Mouse (Mus musculus) erythroblast, adult 5-6 weeks (primary cell): ENCODE data around the gene Tex22. TPM values are rescaled to one million over a fixed set of nuclear protein-coding genes. Genes with fewer than 3 reads are reported as not detected.

Experiments used
- ATAC-seq: replicated peaks from 2 replicates; pipeline ENCODE4 v1.8.0; 2016; ENCODE audit warnings: moderate number of reproducible peaks, mild to moderate bottlenecking, moderate TSS enrichment, inconsistent platforms; ENCODE audit not compliant: poor library complexity, low FRiP score, severe bottlenecking
- total RNA-seq, 2 experiments: library from RNA; stranded (forward) in 1 of 2; stranded (reverse) in 1 of 2; fragments of 150-400 nt in 1 of 2; fragments of 200-764, 138-1000 nt in 1 of 2; gene quantifications; 2 replicates each; pipeline versions ENCODE4 v1.2.3 to v1.2.4; 2015 to 2017; ENCODE audit warnings: low replicate concordance in 2 of 2

The Tex22 gene
- total RNA-seq, 2 experiments from 2014 or later, result not detected

DNA sequence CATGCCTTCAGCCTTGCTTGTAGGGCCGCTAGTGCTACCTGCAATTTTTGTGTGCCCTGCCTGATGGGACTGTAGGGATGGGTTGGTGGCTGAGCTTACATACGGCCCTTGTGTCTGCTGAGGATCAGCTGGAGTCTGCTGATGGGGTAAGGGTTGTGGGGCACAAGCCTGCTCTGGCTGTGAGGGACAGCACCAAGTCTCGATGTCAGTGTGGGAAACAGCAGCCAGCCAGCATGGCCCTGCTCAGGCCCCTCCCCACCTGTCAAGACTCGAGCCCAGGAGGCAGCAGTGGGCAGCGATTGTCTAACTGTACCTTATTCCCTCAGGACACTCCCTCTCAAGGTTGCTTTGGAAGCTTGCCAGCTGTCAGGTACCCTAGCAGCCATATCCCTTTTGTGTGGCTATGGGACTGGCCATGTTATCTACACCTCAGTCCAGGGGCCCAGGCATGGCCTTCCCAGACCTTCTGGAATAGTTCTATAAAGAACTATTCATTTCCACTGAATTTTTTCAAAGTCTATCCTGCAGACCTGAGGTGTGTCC lies 59.6 kb downstream of the Tex22 start:
- no peak for ATAC-seq

DNA sequence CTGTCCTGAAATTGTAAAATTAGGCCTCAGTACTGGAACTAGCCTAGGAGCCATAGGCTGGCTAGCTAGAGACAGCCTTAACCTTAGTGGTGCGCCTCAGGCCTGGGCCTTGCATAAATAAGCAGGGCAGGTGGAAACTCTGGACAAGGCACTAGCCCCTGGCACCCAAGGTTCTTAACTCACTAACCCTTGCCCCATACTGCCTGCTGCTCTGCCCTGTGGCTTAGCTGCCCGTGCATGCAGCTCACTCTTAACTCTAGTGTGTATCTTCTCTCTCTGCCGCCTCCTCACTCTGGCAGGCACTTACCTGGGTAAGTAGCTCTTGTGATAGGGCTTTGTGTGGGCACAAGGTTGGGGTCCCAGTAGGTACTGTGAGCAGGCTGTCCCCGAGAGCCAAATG lies 60.2 kb downstream of the Tex22 start:
- ATAC-seq, result no peak

- ATAC-seq, result no peak
These were observed 61.1 kb downstream of the Tex22 start for GRCm38 (mm10) chr12:113135401-113135800.

GRCm38 (mm10) chr12:113136492-113137020 lies 62.3 kb downstream of the Tex22 start:
- ATAC-seq, result no peak

GRCm38 (mm10) chr12:113137260-113138213 lies 63.2 kb downstream of the Tex22 start:
- no peak for ATAC-seq

- ATAC-seq, result no peak
These were observed 64.0 kb downstream of the Tex22 start for GRCm38 (mm10) chr12:113138291-113138690.

Other genes with a start within 250 kb of the Tex22 start
- gene Cdca4, start 245.1 kb upstream of the Tex22 start, total RNA-seq (2015; ENCODE audit: low replicate concordance), result 28.8 and 35.5 TPM in 2 replicates
- 22.1 and 29.7 TPM in 2 replicates for gene Cdca4, start 245.1 kb upstream of the Tex22 start, total RNA-seq (2017; ENCODE audit: low replicate concordance)
- 1.9 and 2.3 TPM in 2 replicates for gene Gpr132, start 206.3 kb upstream of the Tex22 start, total RNA-seq (2015; ENCODE audit: low replicate concordance)
- 1.1 and 2.1 TPM in 2 replicates for gene Gpr132, start 206.3 kb upstream of the Tex22 start, total RNA-seq (2017; ENCODE audit: low replicate concordance)
- gene Jag2, start 144.7 kb upstream of the Tex22 start, total RNA-seq (2015; ENCODE audit: low replicate concordance), result not detected in 2 replicates
- gene Jag2, start 144.7 kb upstream of the Tex22 start, total RNA-seq (2017; ENCODE audit: low replicate concordance), result not detected in 2 replicates
- 2.7 TPM in 1 of 2 replicates, not detected in the other for gene Nudt14, start 132.4 kb upstream of the Tex22 start, total RNA-seq (2015; ENCODE audit: low replicate concordance)
- gene Nudt14, start 132.4 kb upstream of the Tex22 start, total RNA-seq (2017; ENCODE audit: low replicate concordance), result 1.1 TPM in 1 of 2 replicates, not detected in the other
- 2.3 TPM in 1 of 2 replicates, not detected in the other for gene Btbd6, start 98.0 kb upstream of the Tex22 start, total RNA-seq (2015; ENCODE audit: low replicate concordance)
- 1.9 and 2.9 TPM in 2 replicates for gene Btbd6, start 98.0 kb upstream of the Tex22 start, total RNA-seq (2017; ENCODE audit: low replicate concordance)
- 14.6 and 20.9 TPM in 2 replicates for gene Brf1, start 73.8 kb upstream of the Tex22 start, total RNA-seq (2015; ENCODE audit: low replicate concordance)
- 35.9 and 52.0 TPM in 2 replicates for gene Brf1, start 73.8 kb upstream of the Tex22 start, total RNA-seq (2017; ENCODE audit: low replicate concordance)
- gene Pacs2, start 60.0 kb upstream of the Tex22 start, total RNA-seq (2015; ENCODE audit: low replicate concordance), result 10.7 and 18.3 TPM in 2 replicates
- 12.7 and 14.5 TPM in 2 replicates for gene Pacs2, start 60.0 kb upstream of the Tex22 start, total RNA-seq (2017; ENCODE audit: low replicate concordance)
- gene Mta1, start 23.8 kb downstream of the Tex22 start, total RNA-seq (2015; ENCODE audit: low replicate concordance), result 14.8 and 15.0 TPM in 2 replicates
- 8.5 and 13.6 TPM in 2 replicates for gene Mta1, start 23.8 kb downstream of the Tex22 start, total RNA-seq (2017; ENCODE audit: low replicate concordance)
- gene Crip2, start 65.7 kb downstream of the Tex22 start, total RNA-seq (2015; ENCODE audit: low replicate concordance), result 6.9 and 9.0 TPM in 2 replicates
- 3.6 and 3.9 TPM in 2 replicates for gene Crip2, start 65.7 kb downstream of the Tex22 start, total RNA-seq (2017; ENCODE audit: low replicate concordance)
- gene Crip1, start 71.8 kb downstream of the Tex22 start, total RNA-seq (2015; ENCODE audit: low replicate concordance), result 111 and 139 TPM in 2 replicates
- gene Crip1, start 71.8 kb downstream of the Tex22 start, total RNA-seq (2017; ENCODE audit: low replicate concordance), result 75.3 and 179 TPM in 2 replicates
- 1.0 and 1.9 TPM in 2 replicates for gene Tedc1, start 81.9 kb downstream of the Tex22 start, total RNA-seq (2015; ENCODE audit: low replicate concordance)
- gene Tedc1, start 81.9 kb downstream of the Tex22 start, total RNA-seq (2017; ENCODE audit: low replicate concordance), result 7.5 and 8.2 TPM in 2 replicates
- not detected in 2 replicates for gene Tmem121, start 111.4 kb downstream of the Tex22 start, total RNA-seq (2015; ENCODE audit: low replicate concordance)
- gene Tmem121, start 111.4 kb downstream of the Tex22 start, total RNA-seq (2017; ENCODE audit: low replicate concordance), result 1.0 TPM in 1 of 2 replicates, not detected in the other